Mouse (Mus musculus) thymus, adult 2 months (tissue): ENCODE results near the gene Sertad2. TPM values are rescaled to one million over a fixed set of nuclear protein-coding genes. Genes with fewer than 3 reads are reported as not detected.

Source experiments
- DNase-seq: peaks from one replicate; pipeline ENCODE4 v3.0.0; 2021
- H3K27ac ChIP-seq: fragments of 200-500 bp; 2 replicates; pipeline ENCODE4 v1.5.1; 2012; ENCODE audit warnings: low read length, control low read depth; ENCODE audit not compliant: control insufficient read depth, insufficient read depth
- H3K27me3 ChIP-seq: fragments of 200-500 bp; 2 replicates; pipeline ENCODE4 v1.6.1; 2012; ENCODE audit warnings: mild to moderate bottlenecking, low read length, moderate library complexity, mixed read lengths; ENCODE audit not compliant: control insufficient read depth, insufficient read depth
- H3K36me3 ChIP-seq: fragments of 200-500 bp; 2 replicates; pipeline ENCODE4 v1.6.1; 2012; ENCODE audit warnings: mild to moderate bottlenecking, low read length, moderate library complexity; ENCODE audit not compliant: control insufficient read depth, insufficient read depth
- H3K4me1 ChIP-seq: fragments of 200-500 bp; replicated peaks from 2 replicates; pipeline ENCODE4 v1.6.1; 2012; ENCODE audit warnings: low read length; ENCODE audit not compliant: control insufficient read depth, insufficient read depth
- H3K4me3 ChIP-seq: fragments of 200-500 bp; 2 replicates; pipeline ENCODE4 v1.5.1; 2012; ENCODE audit warnings: mild to moderate bottlenecking, low read length, control low read depth, moderate library complexity; ENCODE audit not compliant: control insufficient read depth, insufficient read depth
- CTCF ChIP-seq: fragments of 200-500 bp; IDR thresholded peaks from 2 replicates; pipeline ENCODE4 v1.5.1; 2012; ENCODE audit warnings: mild to moderate bottlenecking, control low read depth, low read length, moderate library complexity, borderline replicate concordance; ENCODE audit not compliant: control insufficient read depth, poor library complexity, insufficient read depth; ENCODE audit errors: extremely low read depth
- POLR2A ChIP-seq: fragments of 200-500 bp; IDR thresholded peaks from 2 replicates; pipeline ENCODE4 v1.6.1; 2012; ENCODE audit warnings: mild to moderate bottlenecking, low read length, control low read depth, moderate library complexity; ENCODE audit not compliant: control insufficient read depth, poor library complexity, insufficient read depth; ENCODE audit errors: extremely low read depth
- WGBS: fragments of 180-500 bp; shearing (Covaris S2); methylation state at CpG from one replicate; pipeline ENCODE4 v1.1.7; 2018; 5-methylcytosine and 5-hydroxymethylcytosine counted together
- polyA plus RNA-seq: library from polyadenylated mRNA; depleted of rRNA; stranded (reverse); fragments of >200 nt; gene quantifications from 2 replicates; pipeline ENCODE4 v1.2.3, GENCODE M21; 2012

Sertad2 gene
- polyA plus RNA-seq, 1 experiment, result 50.6 TPM

DNA sequence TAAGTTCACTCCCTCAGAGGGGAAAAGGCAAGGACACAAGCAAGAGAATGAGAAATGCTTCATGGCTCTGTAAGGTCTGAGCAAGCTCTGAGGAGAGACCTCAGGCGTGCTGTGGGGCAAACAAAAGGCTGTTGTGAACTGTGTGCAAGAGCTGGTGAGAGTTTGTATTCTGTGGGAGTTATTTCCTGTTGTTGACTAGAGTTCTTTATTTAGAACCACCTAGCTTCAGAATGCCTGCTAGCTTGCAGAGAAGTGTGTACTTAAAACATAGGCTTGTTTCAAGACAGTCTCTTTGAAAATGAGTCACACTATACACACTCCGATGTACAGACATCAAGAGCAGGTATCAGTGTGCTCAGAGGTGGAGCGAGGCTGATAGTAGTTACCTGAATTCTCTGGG is 73.0 kb downstream of the Sertad2 start:
- peaks cover 18% of the 10 kb centered on the region for H3K4me1 ChIP-seq
- no peaks in the 10 kb centered on the region for H3K36me3 ChIP-seq
- DNase-seq, result peak; percentile 60
- no peak overlapping the region for H3K4me3 ChIP-seq
- H3K27ac ChIP-seq, result peak overlapping the region; percentile 97
- TF ChIP-seq POLR2A, result no peak
- 27% methylated on average over 3 of the region's 3 CpGs for WGBS
- no peaks in the 10 kb centered on the region for H3K27me3 ChIP-seq

DNA sequence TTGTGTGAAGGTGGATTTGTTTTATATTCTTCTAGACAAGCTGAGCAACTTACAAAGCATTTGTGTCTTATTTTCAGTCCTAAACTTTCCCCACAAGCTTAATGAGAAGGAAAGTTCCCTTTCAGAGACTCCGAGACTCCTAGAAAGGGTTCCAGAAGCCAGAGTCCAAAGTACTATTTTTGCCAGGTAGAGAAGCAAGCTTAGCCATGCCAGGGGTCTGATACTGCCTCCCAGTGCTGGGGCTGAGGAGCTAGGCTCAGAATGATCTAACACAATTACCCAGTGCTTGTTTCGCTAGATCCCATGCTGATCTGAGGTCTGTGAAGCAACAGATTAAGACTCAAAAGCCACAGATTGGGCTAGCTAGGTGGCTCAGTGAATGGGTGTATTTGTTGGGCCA is 84.1 kb downstream of the Sertad2 start:
- Histone ChIP-seq H3K27ac (no peak overlapping the region), H3K4me1 (peaks cover 5% of the 10 kb centered on the region), H3K36me3 (no peaks in the 10 kb centered on the region), H3K27me3 (no peaks in the 10 kb centered on the region), H3K4me3 (no peak overlapping the region)
- TF ChIP-seq CTCF, result no peak
- no peak for TF ChIP-seq POLR2A
- no peak for DNase-seq
- WGBS, result 98% methylated on average over 2 of the region's 2 CpGs

DNA sequence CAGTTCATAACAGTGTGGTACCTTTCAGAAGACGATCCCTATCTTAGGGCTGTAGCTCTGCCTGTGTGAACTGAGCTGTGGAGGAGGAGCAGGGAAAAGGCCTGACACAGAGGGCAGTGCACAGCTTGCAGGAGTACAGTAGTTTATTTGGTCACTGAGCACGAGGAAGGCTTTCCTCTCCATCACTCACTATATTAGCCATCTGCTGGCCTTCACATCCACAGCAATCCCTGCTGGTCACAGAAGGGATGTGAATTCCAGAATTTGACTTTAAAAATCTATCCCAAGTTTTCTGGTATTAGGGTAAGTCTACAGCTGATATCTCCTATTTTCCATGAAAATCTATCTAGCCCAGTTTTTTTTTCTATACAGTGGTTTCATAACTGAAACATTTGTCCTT is 85.2 kb downstream of the Sertad2 start:
- WGBS, result 91% methylated on average over 2 of the region's 2 CpGs
- no peaks in the 10 kb centered on the region for H3K36me3 ChIP-seq
- no peak overlapping the region for H3K4me3 ChIP-seq
- no peaks in the 10 kb centered on the region for H3K27me3 ChIP-seq
- no peak overlapping the region for H3K27ac ChIP-seq
- TF ChIP-seq POLR2A (no peak), CTCF (no peak)
- no peak for DNase-seq
- H3K4me1 ChIP-seq, result peaks cover 8% of the 10 kb centered on the region

DNA sequence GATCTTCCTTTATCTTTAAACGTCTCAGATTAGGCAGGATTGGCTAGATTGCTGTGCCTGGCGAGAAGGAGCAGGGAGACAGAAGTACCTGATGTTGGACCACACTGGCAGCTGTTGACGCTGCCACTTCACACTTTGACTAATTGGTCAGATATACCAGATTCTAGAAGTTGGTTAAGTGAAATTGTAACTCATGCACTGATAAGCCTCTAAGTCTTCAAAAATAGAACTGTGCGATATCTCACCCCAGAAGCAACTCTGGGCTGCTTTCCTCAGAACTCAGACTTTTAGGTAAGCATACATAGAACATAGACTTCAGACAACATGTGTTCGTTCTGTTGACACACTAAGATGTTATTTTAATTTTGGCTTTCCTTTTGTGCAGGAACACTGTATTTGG is 86.6 kb downstream of the Sertad2 start:
- no peak overlapping the region for H3K4me3 ChIP-seq
- no peak for TF ChIP-seq POLR2A
- no peak for TF ChIP-seq CTCF
- no peak overlapping the region for H3K27ac ChIP-seq
- WGBS, result 96% methylated on average over 5 of the region's 5 CpGs
- H3K27me3 ChIP-seq, result no peaks in the 10 kb centered on the region
- DNase-seq, result no peak
- peaks cover 9% of the 10 kb centered on the region for H3K4me1 ChIP-seq
- no peaks in the 10 kb centered on the region for H3K36me3 ChIP-seq

DNA sequence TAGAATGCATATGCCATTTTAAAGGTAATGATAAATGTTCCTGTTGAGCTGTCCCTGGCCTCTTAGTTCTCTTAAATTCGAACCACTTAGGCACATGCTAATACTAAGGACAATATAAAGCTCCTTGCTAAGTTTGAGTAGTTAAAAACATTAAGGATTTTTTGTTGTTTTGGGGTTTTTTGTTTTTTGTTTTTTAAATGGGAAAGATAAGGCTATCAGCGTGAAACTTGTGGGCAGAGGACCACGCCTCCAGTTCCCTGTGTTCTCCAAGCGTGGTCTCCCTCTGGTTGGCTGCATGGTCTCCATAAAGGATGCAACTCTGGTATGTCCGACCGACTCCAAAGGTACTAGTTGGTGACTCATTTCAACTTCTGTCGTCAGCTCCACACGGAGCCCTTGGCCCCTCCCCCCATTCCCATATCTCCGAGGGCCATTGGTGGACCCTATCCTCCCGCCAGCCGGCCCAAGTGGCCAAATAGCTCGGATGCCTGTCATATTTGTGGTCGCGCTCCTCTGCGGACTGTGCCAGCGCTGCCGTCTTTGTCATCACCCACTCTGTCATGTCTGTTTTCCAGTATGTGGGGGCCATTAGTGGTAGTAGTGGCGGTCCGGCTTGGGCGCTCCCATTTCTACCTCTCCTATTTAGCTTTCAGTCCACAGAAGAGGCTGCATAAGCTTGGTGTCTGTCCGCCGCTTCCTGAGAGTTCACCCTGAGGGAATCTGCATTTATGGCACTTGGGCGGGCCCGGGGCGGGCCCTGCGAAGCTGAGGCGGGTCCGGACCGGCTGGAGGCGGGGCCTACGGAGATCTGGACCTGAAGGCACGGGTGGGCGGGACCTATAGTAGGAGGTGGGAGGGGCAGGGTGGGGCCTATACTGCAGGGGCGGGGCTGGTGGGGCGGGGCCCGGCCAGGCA is 88.2 kb downstream of the Sertad2 start:
- DNase-seq, result peak; percentile 96
- peaks cover 16% of the 10 kb centered on the region for H3K4me1 ChIP-seq
- WGBS, result 3% methylated on average over 34 of the region's 36 CpGs
- H3K27me3 ChIP-seq, result no peaks in the 10 kb centered on the region
- TF ChIP-seq CTCF, result no peak
- TF ChIP-seq POLR2A, result peak; percentile 50; the same call in 1 of the 2 replicates
- no peak overlapping the region for H3K27ac ChIP-seq
- peak overlapping the region; percentile 96 for H3K4me3 ChIP-seq
- H3K36me3 ChIP-seq, result no peaks in the 10 kb centered on the region

DNA sequence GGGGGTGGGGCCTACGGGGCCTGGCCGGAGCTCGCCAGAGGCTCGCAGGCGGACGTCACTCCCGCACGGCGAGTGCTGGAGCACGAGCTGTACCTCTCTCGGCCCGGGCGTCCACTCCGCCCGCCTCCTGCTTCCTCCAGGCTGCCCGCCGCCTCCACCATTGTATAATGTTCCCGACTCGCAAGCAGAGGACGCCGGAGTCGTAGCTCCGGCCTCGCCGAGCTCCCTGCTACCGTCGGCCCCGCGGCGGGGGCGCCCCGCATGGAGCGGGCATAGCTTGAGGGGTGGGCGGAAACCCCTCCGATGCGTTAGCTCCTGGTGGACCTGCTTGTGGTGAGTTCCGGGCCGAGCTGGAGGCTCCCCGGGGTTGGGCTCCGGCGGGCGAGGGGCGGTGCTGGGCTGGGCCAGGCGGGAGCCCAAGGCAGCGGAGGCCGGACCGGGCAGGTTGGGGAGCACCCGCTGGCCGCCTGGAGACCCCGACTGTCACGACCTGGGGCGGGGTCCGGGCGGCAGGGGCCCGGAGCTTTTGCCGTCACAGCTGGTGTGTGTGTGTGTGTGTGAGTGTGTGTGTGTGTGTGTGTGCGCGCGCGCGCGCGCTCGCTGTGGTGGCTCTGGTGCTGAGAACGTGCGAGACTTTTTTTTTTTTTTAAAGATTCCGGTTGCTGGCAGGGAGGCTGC is 89.0 kb downstream of the Sertad2 start:
- H3K36me3 ChIP-seq, result no peaks in the 10 kb centered on the region
- DNase-seq, result peak; percentile 75
- H3K4me3 ChIP-seq, result peak overlapping the region; percentile 96
- H3K4me1 ChIP-seq, result peaks cover 16% of the 10 kb centered on the region
- H3K27ac ChIP-seq, result peak overlapping the region; percentile 65
- H3K27me3 ChIP-seq, result no peaks in the 10 kb centered on the region
- 0 out of 2 replicates have a peak, but pooled peaks have one; percentile 10 for TF ChIP-seq POLR2A
- peak; percentile 49; the same call in 1 of the 2 replicates for TF ChIP-seq CTCF
- under 1% methylated on average over 62 of the region's 67 CpGs for WGBS
